Mouse (Mus musculus) ovary, postnatal 14 days (tissue): ENCODE data around the gene H2-D1.
A peak's percentile ranks its signal among the peaks of the same experiment; 100 is the strongest.
"Not testable (repeated sequence)": the region's sequence is repeated elsewhere in the genome, so short reads cannot be mapped to it uniquely, and the experiment has no call there.

Experiments used
- DNase-seq: peaks from one replicate; pipeline ENCODE4 v3.0.0; 2022; ENCODE audit warnings: low spot score

The H2-D1 gene

GRCm38 (mm10) chr17:35262664-35263522 lies at the start of gene H2-D1:
TSS of gene H2-D1 (plus strand) at chr17:35262730.
- peak; percentile 99 for DNase-seq

GRCm38 (mm10) chr17:35213071-35213470 lies 49.5 kb upstream of the H2-D1 start:
- no peak for DNase-seq

GRCm38 (mm10) chr17:35218516-35219193 lies 43.9 kb upstream of the H2-D1 start:
- DNase-seq: no peak

GRCm38 (mm10) chr17:35219601-35220041 lies 42.9 kb upstream of the H2-D1 start:
- no peak for DNase-seq

- no peak for DNase-seq
Measured at GRCm38 (mm10) chr17:35220156-35220952, 42.2 kb upstream of the H2-D1 start, which contains the start of gene Gm16181. TSS of gene Gm16181 (plus strand) at chr17:35220834.

- DNase-seq: no peak
Measured at GRCm38 (mm10) chr17:35222299-35222698, 40.2 kb upstream of the H2-D1 start.

- no peak for DNase-seq
Measured at GRCm38 (mm10) chr17:35224641-35225040, 37.9 kb upstream of the H2-D1 start.

- no peak for DNase-seq
Measured at GRCm38 (mm10) chr17:35225456-35225855, 37.1 kb upstream of the H2-D1 start.

GRCm38 (mm10) chr17:35226561-35227046 lies 35.9 kb upstream of the H2-D1 start:
- DNase-seq: no peak

- no peak for DNase-seq
Measured at GRCm38 (mm10) chr17:35231022-35231421, 31.5 kb upstream of the H2-D1 start.

GRCm38 (mm10) chr17:35232043-35232442 lies 30.5 kb upstream of the H2-D1 start:
- DNase-seq: peak; percentile 86

- DNase-seq: no peak
Measured at GRCm38 (mm10) chr17:35232659-35233058, 29.9 kb upstream of the H2-D1 start.

GRCm38 (mm10) chr17:35233114-35233980 lies 29.2 kb upstream of the H2-D1 start, which contains the start of gene Atp6v1g2:
TSS of gene Atp6v1g2 (plus strand) at chr17:35233660.
- DNase-seq: no peak

- DNase-seq: not testable (repeated sequence)
Measured at GRCm38 (mm10) chr17:35234090-35234489, 28.4 kb upstream of the H2-D1 start.

- DNase-seq: no peak
Measured at GRCm38 (mm10) chr17:35234903-35235302, 27.6 kb upstream of the H2-D1 start.

GRCm38 (mm10) chr17:35235614-35236389 lies 26.7 kb upstream of the H2-D1 start, which contains the start of gene Nfkbil1:
TSS of gene Nfkbil1 (minus strand) at chr17:35235792.
- peak; percentile 83 for DNase-seq

- DNase-seq: peak; percentile 99
Measured at GRCm38 (mm10) chr17:35236390-35236746, 26.2 kb upstream of the H2-D1 start.

- DNase-seq: no peak
Measured at GRCm38 (mm10) chr17:35236996-35237395, 25.5 kb upstream of the H2-D1 start.

GRCm38 (mm10) chr17:35237504-35237903 lies 25.0 kb upstream of the H2-D1 start:
- DNase-seq: no peak

GRCm38 (mm10) chr17:35239700-35240099 lies 22.8 kb upstream of the H2-D1 start:
- no peak for DNase-seq
